Mouse (Mus musculus) kidney, adult 2 months (tissue): ENCODE measurements at regions not wholly inside any gene's neighbourhood (a gene's known extent, or its start where the extent isn't known, plus 50 kb on each side); places are given as distances from the start of the nearest gene placed in this dataset.

Experiments
- CTCF ChIP-seq: fragments of 200-500 bp; conservative IDR thresholded peaks from 2 replicates; pipeline ENCODE4 v1.5.1; 2011; ENCODE audit warnings: low read depth, mild to moderate bottlenecking, control low read depth, low read length, moderate library complexity, mixed read lengths; ENCODE audit not compliant: insufficient read depth, insufficient read length
- POLR2A ChIP-seq: fragments of 200-500 bp; IDR thresholded peaks from one replicate; pipeline ENCODE4 v1.6.1; 2011; ENCODE audit warnings: low read depth, low read length, control low read depth

- TF ChIP-seq POLR2A, result no peak
- no peak for TF ChIP-seq CTCF
These were observed 94.9 kb upstream of the Eef1e1 start for GRCm38 (mm10) chr13:38753722-38754121.
